Mouse (Mus musculus) intestine, embryonic 16.5 days (tissue): ENCODE data around the gene Sstr5. TPM values are rescaled to one million over a fixed set of nuclear protein-coding genes. Genes with fewer than 3 reads are reported as not detected.

Source experiments
- ATAC-seq: fragments of 200-750 bp; cut with Nextera tagmentation; 2 replicates; pipeline ENCODE4 v1.8.0; 2017; ENCODE audit warnings: moderate TSS enrichment, moderate library complexity
- H3K27ac ChIP-seq: fragments of 300-500 bp; sonication (generic); 2 replicates; pipeline ENCODE4 v1.5.1; 2014; ENCODE audit warnings: mild to moderate bottlenecking, low read length
- H3K27me3 ChIP-seq: fragments of 300-500 bp; sonication (generic); replicated peaks from 2 replicates; pipeline ENCODE4 v1.6.1; 2014; ENCODE audit warnings: low read length, control low read depth, mixed read lengths; ENCODE audit not compliant: control insufficient read depth, insufficient read depth
- H3K36me3 ChIP-seq: fragments of 300-500 bp; sonication (generic); 2 replicates; pipeline ENCODE4 v1.6.1; 2014; ENCODE audit warnings: low read length, control low read depth; ENCODE audit not compliant: control insufficient read depth, insufficient read depth
- H3K4me1 ChIP-seq: fragments of 300-500 bp; sonication (generic); 2 replicates; pipeline ENCODE4 v1.6.1; 2014; ENCODE audit warnings: low read length, control low read depth, mixed read lengths; ENCODE audit not compliant: control insufficient read depth, insufficient read depth
- H3K4me2 ChIP-seq: fragments of 300-500 bp; sonication (generic); 2 replicates; pipeline ENCODE4 v1.6.1; 2014; ENCODE audit warnings: low read depth, low read length, control low read depth
- H3K4me3 ChIP-seq: fragments of 300-500 bp; sonication (generic); 2 replicates; pipeline ENCODE4 v1.5.1; 2014; ENCODE audit warnings: mild to moderate bottlenecking, low read length
- H3K9ac ChIP-seq: fragments of 300-500 bp; sonication (generic); 2 replicates; pipeline ENCODE4 v1.6.1; 2014; ENCODE audit warnings: low read depth, low read length
- H3K9me3 ChIP-seq: fragments of 300-500 bp; sonication (generic); 2 replicates; pipeline ENCODE4 v1.6.1; 2016; ENCODE audit warnings: low read length, control low read depth; ENCODE audit not compliant: control insufficient read depth
- WGBS: fragments of 180-500 bp; shearing (Covaris S2); extraction: QIAGEN DNeasy Blood & Tissue Kit; methylation state at CpG from one replicate; pipeline ENCODE4 v1.1.7; 2014; 5-methylcytosine and 5-hydroxymethylcytosine counted together
- polyA plus RNA-seq: library from polyadenylated mRNA; unstranded; fragments of >200 nt; fragmentation: Nextera tagmentation; extraction: Ambion mirVana; gene quantifications from 2 replicates; pipeline ENCODE4 v1.2.1, GENCODE M21; 2015

The Sstr5 gene
- polyA plus RNA-seq, 1 experiment from 2014 or later: 1.0 TPM

GRCm38 (mm10) chr17:25480152-25480551 lies 16.9 kb downstream of the Sstr5 start:
- Histone ChIP-seq H3K4me1 (no peaks in the 10 kb centered on the region), H3K27me3 (no peaks in the 10 kb centered on the region), H3K4me2 (no peak overlapping the region), H3K9me3 (no peaks in the 10 kb centered on the region), H3K36me3 (no peaks in the 10 kb centered on the region), H3K4me3 (no peak overlapping the region), H3K27ac (no peak overlapping the region), H3K9ac (no peak overlapping the region)
- 62% methylated on average over 8 of the region's 8 CpGs for WGBS
- no peak for ATAC-seq

- Histone ChIP-seq H3K4me3 (no peak overlapping the region), H3K4me1 (0 out of 2 replicates have a peak, but pooled peaks cover 8% of the 10 kb centered on the region), H3K36me3 (no peaks in the 10 kb centered on the region), H3K4me2 (no peak overlapping the region), H3K9me3 (no peaks in the 10 kb centered on the region), H3K27me3 (peaks cover 2% of the 10 kb centered on the region; the same call in 1 of the 2 replicates), H3K9ac (no peak overlapping the region), H3K27ac (no peak overlapping the region)
- no peak for ATAC-seq
- WGBS: 40% methylated on average over 19 of the region's 19 CpGs
Measured at GRCm38 (mm10) chr17:25475946-25476744, 20.9 kb downstream of the Sstr5 start.

GRCm38 (mm10) chr17:25474330-25475077 lies 22.6 kb downstream of the Sstr5 start:
- Histone ChIP-seq H3K4me2 (peak overlapping the region; percentile 95), H3K4me1 (0 out of 2 replicates have a peak, but pooled peaks cover 8% of the 10 kb centered on the region), H3K27me3 (peaks cover 2% of the 10 kb centered on the region; the same call in 1 of the 2 replicates), H3K9ac (peak overlapping the region; percentile 61), H3K4me3 (peak overlapping the region; percentile 54), H3K36me3 (no peaks in the 10 kb centered on the region), H3K27ac (no peak overlapping the region), H3K9me3 (no peaks in the 10 kb centered on the region)
- WGBS: 2% methylated on average over 38 of the region's 38 CpGs
- peak; percentile 86 for ATAC-seq

- H3K36me3 ChIP-seq: no peaks in the 10 kb centered on the region
- H3K4me1 ChIP-seq: 0 out of 2 replicates have a peak, but pooled peaks cover 8% of the 10 kb centered on the region
- no peak for ATAC-seq
- no peaks in the 10 kb centered on the region for H3K9me3 ChIP-seq
- H3K4me3 ChIP-seq: no peak overlapping the region
- WGBS: 41% methylated on average over 14 of the region's 14 CpGs
- H3K4me2 ChIP-seq: no peak overlapping the region
- no peak overlapping the region for H3K9ac ChIP-seq
- H3K27ac ChIP-seq: no peak overlapping the region
- peaks cover 2% of the 10 kb centered on the region; the same call in 1 of the 2 replicates for H3K27me3 ChIP-seq
Measured at GRCm38 (mm10) chr17:25472044-25472443, 25.0 kb downstream of the Sstr5 start.

- H3K27ac ChIP-seq: no peak overlapping the region
- 0 out of 2 replicates have a peak, but pooled peaks cover 8% of the 10 kb centered on the region for H3K4me1 ChIP-seq
- ATAC-seq: no peak
- H3K27me3 ChIP-seq: peaks cover 2% of the 10 kb centered on the region; the same call in 1 of the 2 replicates
- no peaks in the 10 kb centered on the region for H3K9me3 ChIP-seq
- 28% methylated on average over 8 of the region's 8 CpGs for WGBS
- H3K36me3 ChIP-seq: no peaks in the 10 kb centered on the region
- H3K4me2 ChIP-seq: no peak overlapping the region
- no peak overlapping the region for H3K4me3 ChIP-seq
- H3K9ac ChIP-seq: no peak overlapping the region
Measured at GRCm38 (mm10) chr17:25471418-25471817, 25.7 kb downstream of the Sstr5 start.

GRCm38 (mm10) chr17:25469798-25470197 lies 27.3 kb downstream of the Sstr5 start:
- H3K4me1 ChIP-seq: 0 out of 2 replicates have a peak, but pooled peaks cover 6% of the 10 kb centered on the region
- H3K9ac ChIP-seq: no peak overlapping the region
- ATAC-seq: no peak
- no peak overlapping the region for H3K4me2 ChIP-seq
- H3K27me3 ChIP-seq: peaks cover 2% of the 10 kb centered on the region; the same call in 1 of the 2 replicates
- H3K4me3 ChIP-seq: no peak overlapping the region
- no peaks in the 10 kb centered on the region for H3K36me3 ChIP-seq
- 19% methylated on average over 8 of the region's 8 CpGs for WGBS
- no peaks in the 10 kb centered on the region for H3K9me3 ChIP-seq
- H3K27ac ChIP-seq: no peak overlapping the region

- H3K36me3 ChIP-seq: no peaks in the 10 kb centered on the region
- WGBS: 67% methylated on average over 6 of the region's 6 CpGs
- H3K4me3 ChIP-seq: no peak overlapping the region
- H3K9ac ChIP-seq: no peak overlapping the region
- no peaks in the 10 kb centered on the region for H3K9me3 ChIP-seq
- no peak overlapping the region for H3K27ac ChIP-seq
- H3K4me1 ChIP-seq: 0 out of 2 replicates have a peak, but pooled peaks cover 2% of the 10 kb centered on the region
- ATAC-seq: no peak
- peaks cover 2% of the 10 kb centered on the region; the same call in 1 of the 2 replicates for H3K27me3 ChIP-seq
- no peak overlapping the region for H3K4me2 ChIP-seq
Measured at GRCm38 (mm10) chr17:25468301-25468700, 28.8 kb downstream of the Sstr5 start.

- Histone ChIP-seq H3K9ac (no peak overlapping the region), H3K36me3 (no peaks in the 10 kb centered on the region), H3K9me3 (no peaks in the 10 kb centered on the region), H3K4me1 (peaks cover 7% of the 10 kb centered on the region), H3K4me2 (no peak overlapping the region), H3K4me3 (no peak overlapping the region), H3K27ac (no peak overlapping the region), H3K27me3 (peaks cover 2% of the 10 kb centered on the region; the same call in 1 of the 2 replicates)
- WGBS: 62% methylated on average over 6 of the region's 6 CpGs
- no peak for ATAC-seq
Measured at GRCm38 (mm10) chr17:25467781-25468180, 29.3 kb downstream of the Sstr5 start.

- 83% methylated on average over 2 of the region's 2 CpGs for WGBS
- no peak overlapping the region for H3K4me2 ChIP-seq
- no peaks in the 10 kb centered on the region for H3K27me3 ChIP-seq
Measured at GRCm38 (mm10) chr17:25466257-25466656, 30.8 kb downstream of the Sstr5 start.

More at GRCm38 (mm10) chr17:25466257-25466656, 30.8 kb downstream of the Sstr5 start:
- Histone ChIP-seq H3K4me1 (peaks cover 18% of the 10 kb centered on the region), H3K9me3 (no peaks in the 10 kb centered on the region), H3K27ac (no peak overlapping the region), H3K36me3 (no peaks in the 10 kb centered on the region), H3K9ac (no peak overlapping the region), H3K4me3 (no peak overlapping the region)
- no peak for ATAC-seq
